Mouse (Mus musculus): Measurements from ENCODE around the gene Rp9.

DNA sequence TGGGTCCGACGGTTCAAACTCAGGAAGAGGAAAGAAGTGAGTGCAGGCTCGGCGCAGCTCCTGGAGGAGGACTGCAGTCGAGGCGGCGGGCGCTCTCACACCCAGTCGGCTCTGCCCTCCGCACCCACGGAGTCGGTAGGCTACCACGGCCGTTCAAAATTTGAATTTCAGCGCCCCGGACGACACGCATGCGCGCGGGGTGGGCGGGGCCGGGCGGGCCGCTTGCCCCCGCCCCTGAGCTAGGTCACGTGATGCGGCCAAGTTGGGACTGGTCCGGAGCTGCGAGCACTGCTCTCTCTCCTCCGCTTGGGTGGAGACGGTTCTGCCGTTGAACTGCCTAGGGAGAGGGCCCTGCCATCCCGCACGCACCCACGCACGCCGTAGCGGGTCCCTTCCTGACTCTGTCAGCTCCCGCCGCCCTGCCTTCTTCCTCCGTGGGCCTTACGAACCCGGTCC, 80.5 kb downstream of the Rp9 start, which contains the start of gene Anln:
- TF ChIP-seq POLR2A (IDR thresholded peaks at IDR 0.05; ENCODE audit: insufficient read length, low read depth): peak; percentile 96
- TF ChIP-seq MAX (IDR thresholded peaks at IDR 0.05; ENCODE audit: low read depth): no peak
- TF ChIP-seq E2F4 (IDR thresholded peaks at IDR 0.05; ENCODE audit: insufficient read depth): peak; percentile 98
- TF ChIP-seq MYOG (IDR thresholded peaks at IDR 0.05; ENCODE audit: control insufficient read depth in 1 of 3, insufficient read depth in 1 of 3, insufficient read length in 2 of 3, low read depth in 2 of 3): peak in 1 of 3 experiments; percentile 14
- TF ChIP-seq CEBPB (IDR thresholded peaks at IDR 0.05; ENCODE audit: insufficient read depth, poor library complexity, severe bottlenecking): no peak
- TF ChIP-seq REST (IDR thresholded peaks at IDR 0.05; ENCODE audit: insufficient read depth, insufficient read length): peak; percentile 42
- TF ChIP-seq TCF3 (IDR thresholded peaks at IDR 0.05; ENCODE audit: insufficient read length, low read depth): no peak
- peak; percentile 95 for TF ChIP-seq USF1 (IDR thresholded peaks at IDR 0.05; ENCODE audit: low read depth)
- TF ChIP-seq SRF (IDR thresholded peaks at IDR 0.05; ENCODE audit: control insufficient read depth, insufficient read length, low read depth): no peak
- peak; percentile 99 for TF ChIP-seq POLR2AphosphoS2 (IDR thresholded peaks at IDR 0.05; ENCODE audit: insufficient read length, low read depth)
- peak in 1 of 3 experiments; percentile 27 for TF ChIP-seq MYOD1 (IDR thresholded peaks at IDR 0.05; ENCODE audit: control insufficient read depth in 1 of 3, insufficient read length in 2 of 3, low read depth in 2 of 3)
